Mouse (Mus musculus) brain, embryonic 14.5 days (tissue): ENCODE measurements around the gene Med12l. TPM values are rescaled to one million over a fixed set of nuclear protein-coding genes. Genes with fewer than 3 reads are reported as not detected.

Source experiments
- DNase-seq: peaks from one replicate; pipeline ENCODE4 v3.0.0-alpha.2; 2011; ENCODE audit warnings: low read depth
- CTCF ChIP-seq: fragments of 200-500 bp; IDR thresholded peaks from 2 replicates; pipeline ENCODE4 v1.5.1; 2012; ENCODE audit warnings: inconsistent platforms, mild to moderate bottlenecking, moderate library complexity, borderline replicate concordance; ENCODE audit not compliant: insufficient read depth, insufficient read length; ENCODE audit errors: extremely low read depth
- POLR2A ChIP-seq: fragments of 200-500 bp; IDR thresholded peaks from 2 replicates; pipeline ENCODE4 v1.6.1; 2012; ENCODE audit warnings: mild to moderate bottlenecking, inconsistent platforms, borderline replicate concordance; ENCODE audit not compliant: poor library complexity, insufficient read depth, insufficient read length, severe bottlenecking; ENCODE audit errors: extremely low read depth
- polyA plus RNA-seq: library from polyadenylated mRNA; depleted of rRNA; stranded (reverse); fragments of >200 nt; gene quantifications from 2 replicates; pipeline ENCODE4 v1.2.3, GENCODE M21; 2012

Gene Med12l
- polyA plus RNA-seq, 1 experiment = 12.3 TPM

- DNase-seq = no peak
- TF ChIP-seq POLR2A (no peak), CTCF (no peak)
These were observed 181.7 kb downstream of the Med12l start for GRCm38 (mm10) chr3:59187336-59187735.

GRCm38 (mm10) chr3:59191674-59192073 is 186.0 kb downstream of the Med12l start:
- no peak for DNase-seq
- TF ChIP-seq POLR2A (no peak), CTCF (no peak)

GRCm38 (mm10) chr3:59194099-59194498 is 188.5 kb downstream of the Med12l start:
- DNase-seq = no peak
- TF ChIP-seq CTCF (no peak), POLR2A (no peak)

GRCm38 (mm10) chr3:59194938-59195337 is 189.3 kb downstream of the Med12l start, which contains the start of gene Gpr87:
TSS of gene Gpr87 (minus strand) at chr3:59195104.
- DNase-seq = no peak
- TF ChIP-seq CTCF (no peak), POLR2A (no peak)

- DNase-seq = no peak
- TF ChIP-seq CTCF (no peak), POLR2A (no peak)
These were observed 191.8 kb downstream of the Med12l start for GRCm38 (mm10) chr3:59197329-59197948.

- no peak for TF ChIP-seq POLR2A
- no peak for TF ChIP-seq CTCF
- DNase-seq = no peak
These were observed 198.3 kb downstream of the Med12l start for GRCm38 (mm10) chr3:59203802-59204520.

- peak; percentile 13 for DNase-seq
- TF ChIP-seq CTCF (no peak), POLR2A (no peak)
These were observed 199.3 kb downstream of the Med12l start for GRCm38 (mm10) chr3:59204719-59205503.

GRCm38 (mm10) chr3:59205941-59206340 is 200.3 kb downstream of the Med12l start:
- TF ChIP-seq CTCF (no peak), POLR2A (no peak)
- DNase-seq = no peak

- TF ChIP-seq POLR2A (no peak), CTCF (peak; percentile 26; the same call in 1 of the 2 replicates)
- DNase-seq = peak; percentile 88
These were observed 203.3 kb downstream of the Med12l start for GRCm38 (mm10) chr3:59208650-59209548.

- TF ChIP-seq POLR2A = no peak
- TF ChIP-seq CTCF = no peak
- DNase-seq = no peak
These were observed 204.5 kb downstream of the Med12l start for GRCm38 (mm10) chr3:59210089-59210488.

GRCm38 (mm10) chr3:59210727-59211126 is 205.1 kb downstream of the Med12l start, which contains the start of gene P2ry13:
TSS of gene P2ry13 (minus strand) at chr3:59210882.
- TF ChIP-seq POLR2A = no peak
- no peak for TF ChIP-seq CTCF
- DNase-seq = no peak

- DNase-seq = no peak
- TF ChIP-seq CTCF (no peak), POLR2A (no peak)
These were observed 206.2 kb downstream of the Med12l start for GRCm38 (mm10) chr3:59211784-59212183.
